Mouse (Mus musculus) liver, embryonic 16.5 days (tissue): ENCODE measurements at regions not wholly inside any gene's neighbourhood (a gene's known extent, or its start where the extent isn't known, plus 50 kb on each side); places are given as distances from the start of the nearest gene placed in this dataset.

ENCODE experiments used
- ATAC-seq: fragments of 200-750 bp; cut with Nextera tagmentation; 2 replicates; pipeline ENCODE4 v1.8.0; 2017; ENCODE audit warnings: low read depth, mild to moderate bottlenecking, moderate number of reproducible peaks, moderate library complexity
- H3K27ac ChIP-seq: fragments of 300-500 bp; sonication (generic); 2 replicates; pipeline ENCODE4 v1.5.1; 2014; ENCODE audit warnings: mild to moderate bottlenecking, low read length
- H3K27me3 ChIP-seq: fragments of 300-500 bp; sonication (generic); 2 replicates; pipeline ENCODE4 v1.6.1; 2014; ENCODE audit warnings: low read depth, low read length, mixed read lengths; ENCODE audit not compliant: control insufficient read depth, insufficient read depth
- H3K36me3 ChIP-seq: fragments of 300-500 bp; sonication (generic); 2 replicates; pipeline ENCODE4 v1.6.1; 2014; ENCODE audit warnings: mild to moderate bottlenecking; ENCODE audit not compliant: control insufficient read depth, insufficient read depth
- H3K4me1 ChIP-seq: fragments of 300-500 bp; sonication (generic); 2 replicates; pipeline ENCODE4 v1.6.1; 2014; ENCODE audit warnings: low read depth, low read length, mixed read lengths; ENCODE audit not compliant: control insufficient read depth
- H3K4me2 ChIP-seq: fragments of 300-500 bp; sonication (generic); 2 replicates; pipeline ENCODE4 v1.6.1; 2014; ENCODE audit warnings: low read depth, low read length, mixed read lengths
- H3K4me3 ChIP-seq: fragments of 300-500 bp; sonication (generic); 2 replicates; pipeline ENCODE4 v1.5.1; 2014; ENCODE audit warnings: low read depth, mild to moderate bottlenecking, low read length
- H3K9ac ChIP-seq: fragments of 300-500 bp; sonication (generic); 2 replicates; pipeline ENCODE4 v1.6.1; 2014; ENCODE audit warnings: low read depth, low read length
- H3K9me3 ChIP-seq: fragments of 300-500 bp; sonication (generic); replicated peaks from 2 replicates; pipeline ENCODE4 v1.6.1; 2016; ENCODE audit warnings: low read length; ENCODE audit not compliant: control insufficient read depth
- WGBS: fragments of 180-500 bp; shearing (Covaris S2); extraction: QIAGEN DNeasy Blood & Tissue Kit; methylation state at CpG from one replicate; pipeline ENCODE4 v1.1.7; 2014; ENCODE audit not compliant: insufficient replicate concordance; 5-methylcytosine and 5-hydroxymethylcytosine counted together
- microRNA counts: library from miRNA; unstranded; fragments of <30 nt; microRNA quantifications from one replicate; lab custom pipeline; 2016
- microRNA-seq: library from miRNA; unstranded; fragments of <30 nt; microRNA quantifications from one replicate; pipeline ENCODE4, GENCODE M21; 2016

DNA sequence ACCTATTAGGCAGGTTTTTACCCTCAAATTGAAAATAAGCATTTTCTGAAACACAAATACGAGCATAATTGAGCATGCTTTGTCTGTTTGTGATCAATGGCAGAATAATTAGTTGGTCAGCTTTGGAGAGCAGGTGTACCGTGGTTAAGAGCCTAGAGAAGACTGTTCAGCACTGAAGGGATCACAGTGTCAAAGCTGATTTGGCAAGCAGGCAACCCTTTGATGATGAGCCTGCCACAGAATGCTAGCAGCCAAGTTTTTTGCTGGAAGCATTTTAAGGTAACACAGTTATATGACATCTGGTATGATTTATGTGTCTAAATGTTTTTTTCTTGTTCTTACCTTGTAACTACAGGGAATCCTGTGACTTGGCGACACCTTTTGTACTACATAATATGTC lies 75.5 kb upstream of the Tll1 start:
- Histone ChIP-seq H3K36me3 (no peaks in the 10 kb centered on the region), H3K4me3 (no peak overlapping the region), H3K4me2 (no peak overlapping the region), H3K9me3 (no peaks in the 10 kb centered on the region), H3K27me3 (no peaks in the 10 kb centered on the region), H3K27ac (no peak overlapping the region), H3K4me1 (no peaks in the 10 kb centered on the region), H3K9ac (no peak overlapping the region)
- no peak for ATAC-seq
- 49% methylated on average over 3 of the region's 3 CpGs for WGBS

- Histone ChIP-seq H3K4me3 (no peak overlapping the region), H3K4me1 (no peaks in the 10 kb centered on the region), H3K36me3 (no peaks in the 10 kb centered on the region), H3K9me3 (no peaks in the 10 kb centered on the region), H3K4me2 (no peak overlapping the region), H3K27ac (no peak overlapping the region), H3K27me3 (no peaks in the 10 kb centered on the region), H3K9ac (no peak overlapping the region)
- ATAC-seq, result no peak
These were observed 74.3 kb upstream of the Tll1 start for GRCm38 (mm10) chr8:64280391-64280790.

DNA sequence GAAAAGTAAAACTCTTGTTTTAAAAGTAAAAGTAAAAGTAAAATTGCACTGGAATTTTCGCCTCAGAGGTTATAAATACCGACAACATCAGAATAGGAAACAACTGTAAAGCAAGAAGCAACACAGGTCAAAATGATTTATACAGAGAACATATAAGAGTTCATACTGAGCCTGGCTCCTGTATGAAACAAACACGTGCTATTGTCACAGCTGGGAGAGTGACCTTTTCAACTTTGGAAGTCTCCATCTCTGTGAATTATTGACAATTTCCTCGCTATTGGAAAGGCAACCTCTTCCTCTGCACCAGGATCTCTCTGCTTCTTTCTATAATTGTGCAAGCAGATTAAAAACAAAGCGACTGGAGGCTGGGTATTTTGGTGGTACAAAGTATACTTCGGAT lies 70.0 kb upstream of the Tll1 start:
- H3K27me3 ChIP-seq, result no peaks in the 10 kb centered on the region
- no peak overlapping the region for H3K9ac ChIP-seq
- H3K4me1 ChIP-seq, result no peaks in the 10 kb centered on the region
- H3K9me3 ChIP-seq, result no peaks in the 10 kb centered on the region
- ATAC-seq, result no peak
- WGBS, result 40% methylated on average over 6 of the region's 6 CpGs
- H3K36me3 ChIP-seq, result no peaks in the 10 kb centered on the region
- H3K27ac ChIP-seq, result no peak overlapping the region
- H3K4me2 ChIP-seq, result no peak overlapping the region
- H3K4me3 ChIP-seq, result no peak overlapping the region

DNA sequence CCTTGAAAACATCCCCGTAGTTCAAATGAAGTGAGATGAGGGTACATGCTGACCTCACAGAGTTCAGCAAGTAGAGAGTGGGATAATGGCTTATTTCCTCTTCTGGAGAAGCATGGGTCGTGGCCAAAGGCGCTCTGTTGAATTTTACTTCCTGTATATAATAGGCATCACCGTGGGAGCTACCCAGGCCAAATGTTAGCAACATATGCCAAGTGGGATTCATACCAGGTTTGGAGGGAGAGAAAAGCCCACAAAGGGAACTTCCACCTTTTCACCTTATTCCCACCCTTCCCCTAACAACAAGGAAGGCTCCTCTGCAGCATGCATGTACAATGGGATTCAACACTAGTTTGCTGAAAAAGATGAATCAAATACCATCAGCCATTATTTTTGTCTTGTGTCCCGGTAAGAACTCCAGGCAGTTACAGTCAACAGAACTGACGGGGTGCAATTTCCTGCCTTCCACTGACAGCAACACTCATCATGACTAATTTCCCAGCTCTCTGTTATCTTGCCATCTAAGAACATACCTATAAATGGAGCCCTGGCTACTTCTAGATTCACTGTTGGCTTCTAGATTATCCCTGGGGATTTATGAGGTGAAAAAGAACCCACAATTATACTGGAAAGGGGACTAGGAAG lies 59.4 kb upstream of the Tll1 start:
- 30% methylated on average over 6 of the region's 6 CpGs for WGBS
- Histone ChIP-seq H3K36me3 (no peaks in the 10 kb centered on the region), H3K9ac (no peak overlapping the region), H3K4me3 (no peak overlapping the region), H3K27ac (no peak overlapping the region), H3K4me2 (no peak overlapping the region), H3K4me1 (no peaks in the 10 kb centered on the region), H3K27me3 (no peaks in the 10 kb centered on the region), H3K9me3 (no peaks in the 10 kb centered on the region)
- no peak for ATAC-seq

MicroRNAs encoded in the stretch of these regions (microRNA counts, 519-probe panel; counts per million panel counts)
- 2,409 counts per million, percentile 60 among the panel's probes with 10 or more counts for microRNA mmu-miR-710 (lab: Ali Mortazavi, UCI)

Small RNA genes in the stretch of these regions (microRNA-seq; reads per million reads assigned to microRNA genes)
- gene Mir710, result 2.0 reads per million
